24 mouse cellular contexts compared by ENCODE assay signal in the genomic region with DNA sequence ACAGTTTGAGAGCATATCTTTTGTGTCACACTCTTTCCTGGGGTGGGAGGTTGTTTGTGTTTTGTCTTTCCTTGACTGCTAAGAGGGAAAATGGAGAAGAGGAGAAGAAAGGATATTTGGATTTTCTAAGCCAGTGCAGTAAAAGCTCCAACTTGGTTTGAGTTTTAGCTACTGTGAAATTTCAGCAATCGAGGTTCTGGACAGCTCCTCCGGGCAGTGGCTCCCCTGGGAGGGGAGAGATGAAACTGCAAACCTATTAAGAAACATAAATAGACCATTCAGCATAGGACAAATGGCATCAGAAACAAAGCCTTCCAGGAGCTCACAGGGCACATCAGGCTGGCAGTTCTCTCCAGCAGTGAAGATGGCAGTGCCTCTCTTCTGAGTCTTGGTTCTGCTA. TPM values are rescaled to one million over a fixed set of nuclear protein-coding genes. Genes with fewer than 3 reads are reported as not detected.
DNase-seq lines count a peak whose midpoint lies in the region; ATAC-seq lines count a peak whose summit lies in the region.
"Had no signal": no experiment of that assay in that cellular context is flagged by ENCODE, and none has a peak within 500 bp of the region (broad histone marks: within the 10 kb centered on the region; RNA-seq: fewer than 3 reads in every experiment).

No protein-coding gene starts in this region.

- no peak for ATAC-seq in embryonic facial prominence, embryonic 11.5 days (replicated peaks; ENCODE audit: insufficient number of reproducible peaks, low FRiP score, low TSS enrichment, low read depth)
- ATAC-seq in kidney, embryonic 16.5 days (ENCODE audit: low FRiP score, low TSS enrichment) = no peak
- ATAC-seq: forebrain, embryonic 16.5 days; inflammation-experienced regulatory T-cells, adult 6 months; liver, embryonic 12.5 days had no signal

- no peak overlapping the region for H3K27ac ChIP-seq in embryonic facial prominence, embryonic 11.5 days (replicated peaks; ENCODE audit: low read depth, low read length)
- no peak overlapping the region for H3K27ac ChIP-seq in embryonic facial prominence, embryonic 10.5 days (replicated peaks)
- H3K27ac ChIP-seq in kidney, embryonic 16.5 days (ENCODE audit: low read length) = no peak overlapping the region
- H3K27ac ChIP-seq in hindbrain, embryonic 10.5 days = no peak overlapping the region
- H3K27ac ChIP-seq: forebrain, embryonic 10.5 days; heart, embryonic 13.5 days; hindbrain, embryonic 14.5 days; limb, embryonic 12.5 days; liver, embryonic 12.5 days had no signal

- H3K36me3 ChIP-seq in embryonic facial prominence, embryonic 11.5 days (replicated peaks; ENCODE audit: control insufficient read depth, insufficient read depth, low read depth, low read length) = no peaks in the 10 kb centered on the region
- H3K36me3 ChIP-seq in embryonic facial prominence, embryonic 10.5 days (replicated peaks) = no peaks in the 10 kb centered on the region
- no peaks in the 10 kb centered on the region for H3K36me3 ChIP-seq in kidney, embryonic 16.5 days (ENCODE audit: insufficient read depth, low read length)
- no peaks in the 10 kb centered on the region for H3K36me3 ChIP-seq in hindbrain, embryonic 10.5 days
- H3K36me3 ChIP-seq: forebrain, embryonic 10.5 days; heart, embryonic 13.5 days; limb, embryonic 12.5 days; liver, embryonic 12.5 days had no signal

- H3K9ac ChIP-seq in embryonic facial prominence, embryonic 11.5 days (replicated peaks; ENCODE audit: low read length) = no peak overlapping the region
- H3K9ac ChIP-seq in kidney, embryonic 16.5 days (replicated peaks; ENCODE audit: low read length) = no peak overlapping the region
- H3K9ac ChIP-seq: heart, embryonic 13.5 days; hindbrain, embryonic 14.5 days; limb, embryonic 12.5 days; liver, embryonic 12.5 days had no signal

- H3K4me2 ChIP-seq in embryonic facial prominence, embryonic 11.5 days (ENCODE audit: low read depth, low read length) = no peak overlapping the region
- H3K4me2 ChIP-seq in kidney, embryonic 16.5 days (replicated peaks; ENCODE audit: low read depth, low read length) = no peak overlapping the region
- H3K4me2 ChIP-seq: heart, embryonic 13.5 days; hindbrain, embryonic 14.5 days; limb, embryonic 12.5 days; liver, embryonic 12.5 days; midbrain, embryonic 11.5 days had no signal

- 40% methylated on average over 2 of the region's 2 CpGs for WGBS in embryonic facial prominence, embryonic 11.5 days
- WGBS in embryonic facial prominence, embryonic 10.5 days = 55% methylated on average over 2 of the region's 2 CpGs
- 27% methylated on average over 2 of the region's 2 CpGs for WGBS in kidney, embryonic 16.5 days
- 60% methylated on average over 2 of the region's 2 CpGs for WGBS in hindbrain, embryonic 10.5 days

- no peak overlapping the region for H3K4me3 ChIP-seq in embryonic facial prominence, embryonic 11.5 days (ENCODE audit: low read depth, low read length)
- H3K4me3 ChIP-seq in embryonic facial prominence, embryonic 10.5 days = no peak overlapping the region
- H3K4me3 ChIP-seq in kidney, embryonic 16.5 days (ENCODE audit: low read length) = no peak overlapping the region
- no peak overlapping the region for H3K4me3 ChIP-seq in hindbrain, embryonic 10.5 days
- H3K4me3 ChIP-seq: forebrain, embryonic 10.5 days; heart, embryonic 13.5 days; limb, embryonic 12.5 days; liver, embryonic 12.5 days had no signal

- no peaks in the 10 kb centered on the region for H3K27me3 ChIP-seq in embryonic facial prominence, embryonic 11.5 days (ENCODE audit: control insufficient read depth, insufficient read depth, low read length)
- no peaks in the 10 kb centered on the region for H3K27me3 ChIP-seq in embryonic facial prominence, embryonic 10.5 days (replicated peaks; ENCODE audit: low read depth, poor library complexity, severe bottlenecking)
- H3K27me3 ChIP-seq in kidney, embryonic 16.5 days (ENCODE audit: insufficient read depth, low read length) = no peaks in the 10 kb centered on the region
- H3K27me3 ChIP-seq in hindbrain, embryonic 10.5 days (ENCODE audit: insufficient read depth, poor library complexity, severe bottlenecking) = no peaks in the 10 kb centered on the region
- H3K27me3 ChIP-seq: heart, embryonic 13.5 days; limb, embryonic 12.5 days had no signal

- no peaks in the 10 kb centered on the region for H3K4me1 ChIP-seq in embryonic facial prominence, embryonic 11.5 days (ENCODE audit: control insufficient read depth, insufficient read depth, low read length)
- H3K4me1 ChIP-seq in embryonic facial prominence, embryonic 10.5 days = no peaks in the 10 kb centered on the region
- no peaks in the 10 kb centered on the region for H3K4me1 ChIP-seq in kidney, embryonic 16.5 days (ENCODE audit: insufficient read depth, low read length)
- no peaks in the 10 kb centered on the region for H3K4me1 ChIP-seq in hindbrain, embryonic 10.5 days (replicated peaks)
- H3K4me1 ChIP-seq: forebrain, embryonic 10.5 days; heart, embryonic 13.5 days; limb, embryonic 12.5 days; liver, embryonic 12.5 days had no signal

- H3K9me3 ChIP-seq in embryonic facial prominence, embryonic 11.5 days (replicated peaks; ENCODE audit: control insufficient read depth, low read length) = no peaks in the 10 kb centered on the region
- H3K9me3 ChIP-seq in embryonic facial prominence, embryonic 10.5 days = no peaks in the 10 kb centered on the region
- no peaks in the 10 kb centered on the region for H3K9me3 ChIP-seq in kidney, embryonic 16.5 days (ENCODE audit: low read length)
- H3K9me3 ChIP-seq in hindbrain, embryonic 10.5 days = no peaks in the 10 kb centered on the region
- H3K9me3 ChIP-seq: forebrain, embryonic 10.5 days; heart, embryonic 13.5 days; liver, embryonic 12.5 days had no signal

- DNase-seq in embryonic facial prominence, embryonic 11.5 days (ENCODE audit: low spot score) = peak; percentile 51
- DNase-seq in embryonic facial prominence, embryonic 10.5 days (ENCODE audit: low spot score) = no peak
- DNase-seq in kidney, postnatal 4 days = peak; percentile 45 to 54
- DNase-seq in 416B (ENCODE audit: low read depth) (peak; percentile 24), NIH3T3 (ENCODE audit: low read depth) (peak; percentile 45)
- DNase-seq in cerebellum, adult 9-11 months = no peak
- no peak for DNase-seq in hindbrain, embryonic 10.5 days (ENCODE audit: low spot score)
- DNase-seq: cerebellum, postnatal 10 days; gastrocnemius, postnatal 14 days; heart, adult 11 months; kidney, adult 9 months; lung, adult 18-20 months; right cerebral cortex, adult 18-20 months; right cerebral cortex, postnatal 4 days; thymus, postnatal 25 days had no signal

RNA-seq across cellular contexts. Expression of a gene that starts 9.0 kb away (rescaled TPM):
- polyA plus RNA-seq in embryonic facial prominence, embryonic 11.5 days (2014; fragmentation: Nextera tagmentation; extraction: Ambion mirVana) = 25.6 and 26.5 TPM in 2 replicates
- 24.1 and 29.5 TPM in 2 replicates for polyA plus RNA-seq in embryonic facial prominence, embryonic 10.5 days (2016; fragmentation: Nextera tagmentation; extraction: Ambion mirVana)
- 46.7 and 48.5 TPM in 2 replicates for polyA plus RNA-seq in kidney, embryonic 16.5 days (2015; fragmentation: Nextera tagmentation; extraction: Ambion mirVana)
- 22.7 and 27.2 TPM in 2 replicates for polyA plus RNA-seq in hindbrain, embryonic 10.5 days (2016; fragmentation: Nextera tagmentation; extraction: Ambion mirVana)

RNA-seq across cellular contexts. Expression of a gene that starts 33.7 kb away (rescaled TPM):
- 16.4 and 19.2 TPM in 2 replicates for polyA plus RNA-seq in embryonic facial prominence, embryonic 11.5 days (2014; fragmentation: Nextera tagmentation; extraction: Ambion mirVana)
- 19.8 and 23.8 TPM in 2 replicates for polyA plus RNA-seq in embryonic facial prominence, embryonic 10.5 days (2016; fragmentation: Nextera tagmentation; extraction: Ambion mirVana)
- polyA plus RNA-seq in kidney, embryonic 16.5 days (2015; fragmentation: Nextera tagmentation; extraction: Ambion mirVana) = 20.4 and 20.5 TPM in 2 replicates
- 24.0 and 26.0 TPM in 2 replicates for polyA plus RNA-seq in hindbrain, embryonic 10.5 days (2016; fragmentation: Nextera tagmentation; extraction: Ambion mirVana)

Comparison
In these comparisons a context has a peak if more than half of its experiments do, and no peak if none do; other contexts are left out.
1. DNase-seq: peak in embryonic facial prominence, embryonic 11.5 days (single experiment), kidney, postnatal 4 days (2 of 2), 416B (single experiment) and NIH3T3 (single experiment); none in embryonic facial prominence, embryonic 10.5 days (single experiment), cerebellum, adult 9-11 months (single experiment) and hindbrain, embryonic 10.5 days (single experiment).